Mouse (Mus musculus) layer of hippocampus, adult 8-10 months (tissue): Measurements from ENCODE around the gene Polg. TPM values are rescaled to one million over a fixed set of nuclear protein-coding genes. Genes with fewer than 3 reads are reported as not detected.

Source experiments
- DNase-seq, 2 experiments: peaks; one replicate each; pipeline ENCODE4 v3.0.0; 2022; ENCODE audit warnings: low spot score in 2 of 2
- microRNA-seq, 2 experiments: library from miRNA; unstranded; fragments of <30 nt; microRNA quantifications; one replicate each; pipeline ENCODE4 v1.2.0; 2022
- total RNA-seq, 4 experiments: library from RNA; stranded (reverse); gene quantifications; 2 replicates each; pipeline ENCODE4 v1.2.4; 2022

Gene Polg
- total RNA-seq, 4 experiments from 2014 or later = 87.5 to 101 (median 95.1) TPM

GRCm38 (mm10) chr7:79465461-79466044 is 609 bp downstream of the Polg start:
- peak; percentile 31 to 34 for DNase-seq

DNA sequence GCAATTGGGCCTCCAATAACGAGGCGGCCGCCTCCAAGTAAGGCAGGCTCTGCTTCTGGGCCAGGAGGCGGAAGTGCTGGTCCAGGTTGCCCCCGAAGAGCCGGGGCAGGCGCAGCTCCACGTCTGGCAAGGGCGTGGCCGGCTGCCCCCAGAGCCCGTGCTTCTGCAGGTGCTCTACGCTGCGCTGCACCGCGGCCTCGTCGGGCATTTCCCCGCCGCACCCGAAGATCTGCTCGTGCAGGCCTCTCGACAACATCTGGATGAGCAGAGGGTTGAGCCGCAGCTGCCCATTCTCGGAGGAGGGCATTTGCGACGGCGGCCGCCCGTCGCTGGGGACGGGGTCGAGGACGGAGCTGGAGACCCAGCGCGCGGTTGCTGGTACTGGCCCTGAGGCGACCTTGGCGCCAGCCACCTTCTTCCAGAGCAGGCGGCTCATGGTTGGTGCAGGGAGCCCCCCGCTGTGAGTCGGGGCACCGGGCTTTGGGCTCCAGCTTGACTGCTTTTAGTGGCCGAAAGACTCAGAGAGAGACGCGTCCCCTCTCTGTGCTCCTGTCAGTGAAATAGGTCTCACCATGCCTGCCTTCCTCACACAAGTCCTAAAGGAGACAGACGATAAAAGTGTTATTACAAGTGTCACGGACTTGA is 1.3 kb downstream of the Polg start:
- DNase-seq = no peak

GRCm38 (mm10) chr7:79463376-79464077 is 2.6 kb downstream of the Polg start:
- DNase-seq = no peak

GRCm38 (mm10) chr7:79461721-79462120 is 4.4 kb downstream of the Polg start:
- no peak for DNase-seq

DNA sequence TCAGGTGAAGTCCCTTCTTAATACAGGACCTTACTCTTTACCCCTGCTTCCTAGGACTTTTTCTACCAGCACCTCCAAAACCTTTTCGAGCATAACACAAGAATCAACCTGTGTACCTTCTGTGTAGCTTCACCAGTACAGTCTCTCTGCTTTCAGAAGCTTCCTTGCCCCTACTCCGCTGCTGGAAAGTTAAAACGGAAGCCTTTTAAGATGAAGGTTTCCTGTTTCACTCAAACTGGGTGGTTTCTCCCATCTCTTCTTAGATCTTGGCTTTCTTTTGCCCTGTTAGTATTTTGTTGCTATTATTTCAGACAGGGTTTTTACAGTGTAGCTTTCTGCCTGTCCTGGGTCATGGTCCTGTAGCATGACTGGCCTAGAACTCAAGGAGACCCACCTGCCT is 18.7 kb downstream of the Polg start:
- DNase-seq = no peak

GRCm38 (mm10) chr7:79447048-79447447 is 19.1 kb downstream of the Polg start:
- DNase-seq = no peak

- DNase-seq = no peak
Observed at GRCm38 (mm10) chr7:79440035-79440434, 26.1 kb downstream of the Polg start.

DNA sequence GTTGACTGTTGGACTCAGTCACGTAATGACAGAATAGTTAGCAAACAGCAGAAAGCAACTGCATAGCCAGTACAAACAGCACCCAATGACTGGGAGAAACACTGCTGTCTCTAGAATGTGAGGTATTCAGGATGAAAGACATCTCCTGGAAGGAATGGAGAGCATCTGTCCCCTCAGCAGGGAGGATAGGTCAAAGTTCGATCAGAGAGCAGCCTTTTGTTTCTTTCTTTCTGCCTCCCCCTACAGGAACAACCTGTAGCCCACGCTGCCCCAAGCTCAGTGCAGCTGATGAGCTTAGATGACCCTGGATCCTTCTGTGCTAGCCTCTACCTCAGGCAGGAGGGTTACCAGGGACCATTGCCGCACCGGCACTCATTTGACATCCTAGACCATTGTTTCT is 37.9 kb downstream of the Polg start:
- no peak for DNase-seq

GRCm38 (mm10) chr7:79425804-79426203 is 40.4 kb downstream of the Polg start:
- no peak for DNase-seq

GRCm38 (mm10) chr7:79422876-79423275 is 43.3 kb downstream of the Polg start:
- no peak for DNase-seq

DNA sequence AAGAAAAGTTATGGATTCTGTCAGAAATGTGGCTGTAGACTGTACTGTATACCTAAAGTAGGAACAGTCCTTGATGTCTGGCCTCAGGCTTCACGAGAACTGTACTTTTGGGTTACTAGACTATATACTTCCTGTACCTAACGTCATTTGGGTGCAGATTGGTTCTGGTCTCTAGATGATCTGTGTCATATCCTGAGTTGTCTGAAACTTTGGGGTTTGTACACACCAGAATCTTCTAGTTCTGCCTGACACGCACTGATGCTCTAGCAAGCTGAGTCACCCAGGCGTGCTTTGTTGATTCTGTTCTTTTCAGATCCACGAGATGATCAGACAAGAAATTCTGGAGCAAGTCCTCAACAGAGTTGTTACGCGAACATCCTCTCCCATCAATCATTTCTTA is 46.2 kb downstream of the Polg start:
- no peak for DNase-seq

- no peak for DNase-seq
Observed at GRCm38 (mm10) chr7:79414449-79415375, 51.5 kb downstream of the Polg start.

GRCm38 (mm10) chr7:79400296-79400695 is 65.9 kb downstream of the Polg start:
- DNase-seq = no peak

- DNase-seq = no peak
Observed at GRCm38 (mm10) chr7:79398971-79399370, 67.2 kb downstream of the Polg start.

GRCm38 (mm10) chr7:79398426-79398825 is 67.7 kb downstream of the Polg start:
- DNase-seq = no peak

DNA sequence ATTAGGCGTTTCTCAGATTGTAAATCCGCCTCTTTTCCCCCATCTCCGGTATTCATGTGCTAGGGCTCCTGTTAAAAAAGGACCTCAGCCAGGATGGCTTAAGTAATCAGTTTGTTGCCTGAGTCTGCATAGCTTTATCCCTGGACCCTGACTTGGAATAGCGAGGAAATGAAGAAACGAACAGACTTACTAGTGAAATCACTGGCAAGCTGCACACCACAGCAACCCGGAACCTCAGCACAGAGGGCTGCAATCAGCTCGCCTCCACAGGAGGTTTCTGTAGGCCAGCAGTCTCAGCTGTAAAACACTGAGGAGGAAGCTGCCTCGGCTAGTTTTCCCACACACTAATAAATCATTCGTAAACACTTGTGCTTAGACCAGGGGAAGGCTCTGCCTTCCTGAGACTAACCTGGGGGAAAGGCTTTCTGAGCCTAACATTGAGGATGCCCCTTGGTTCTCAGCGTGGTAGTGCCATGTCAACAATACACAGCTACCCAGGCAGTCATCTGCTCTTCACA is 68.7 kb downstream of the Polg start:
- no peak for DNase-seq

Small RNA genes lying within 50 kb of the gene (microRNA-seq; reads per million reads assigned to microRNA genes)
- gene Mir9-3 = 59.4 to 68.3 reads per million in 2 experiments

Other genes with a start within 250 kb of the Polg start
- 10 to 100 TPM; 66.3 to 80.7 (median 73.3) TPM for gene Abhd2, start 193.2 kb downstream of the Polg start, total RNA-seq
- 10 to 100 TPM; 23.5 to 25.8 (median 24.1) TPM for gene Rlbp1, start 79.3 kb downstream of the Polg start, total RNA-seq
- under 1 TPM; 0.18 to 0.66 (median 0.41) TPM for gene Fanci, start 74.4 kb downstream of the Polg start, total RNA-seq
- 1 to 10 TPM in 1 of 4 experiments, under 1 TPM in 3; 0.59 to 2.7 (median 0.81) TPM for gene Rhcg, start 151.3 kb upstream of the Polg start, total RNA-seq
- gene Ticrr, start 193.8 kb upstream of the Polg start, total RNA-seq = under 1 TPM in 2 of 4 experiments, not detected in 2; 0.09 to 0.20 TPM
- gene Kif7, start 249.4 kb upstream of the Polg start, total RNA-seq = 1 to 10 TPM; 1.3 to 2.7 (median 1.9) TPM